Mouse (Mus musculus): ENCODE data around the gene Rhoj.
"Not testable (repeated sequence)": the region's sequence is repeated elsewhere in the genome, so short reads cannot be mapped to it uniquely, and the experiment has no call there.

The Rhoj gene

DNA sequence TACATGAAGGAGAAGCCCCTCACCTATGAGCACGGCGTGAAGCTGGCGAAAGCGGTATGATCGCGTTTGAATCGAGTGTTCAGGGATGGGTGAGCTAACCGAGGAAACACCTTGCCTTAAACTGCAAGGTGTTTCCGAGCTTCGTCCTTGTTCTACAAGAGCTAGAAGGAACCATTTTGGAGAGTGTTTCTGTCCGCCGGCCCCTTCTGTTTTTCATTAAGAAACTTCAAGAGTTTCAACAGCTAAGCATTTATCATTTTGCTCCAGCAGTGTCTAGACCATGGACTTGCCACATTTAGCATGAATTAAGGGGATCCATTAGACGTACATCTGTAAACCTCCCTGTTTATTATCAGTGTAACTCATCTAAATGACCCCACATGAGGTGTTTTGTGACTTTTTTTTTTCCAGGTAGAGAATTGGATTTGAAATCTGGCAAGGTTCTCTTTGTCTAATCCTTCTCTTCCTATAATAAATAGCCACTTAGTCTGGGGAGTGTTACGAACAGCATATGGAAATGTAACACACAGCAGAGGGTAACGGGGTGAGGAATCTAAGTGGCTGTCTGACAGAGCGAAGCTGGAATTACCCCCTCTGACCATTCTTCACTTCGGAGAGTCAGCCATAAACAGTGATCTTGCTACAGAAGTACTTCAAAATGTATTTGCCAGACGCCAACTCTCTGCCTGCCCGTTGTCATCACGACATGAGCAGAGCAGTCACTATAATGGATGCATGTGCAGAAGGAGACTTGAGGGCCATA, 86.1 kb downstream of the Rhoj start:
- no peak for DNase-seq (ENCODE audit: low spot score)

DNA sequence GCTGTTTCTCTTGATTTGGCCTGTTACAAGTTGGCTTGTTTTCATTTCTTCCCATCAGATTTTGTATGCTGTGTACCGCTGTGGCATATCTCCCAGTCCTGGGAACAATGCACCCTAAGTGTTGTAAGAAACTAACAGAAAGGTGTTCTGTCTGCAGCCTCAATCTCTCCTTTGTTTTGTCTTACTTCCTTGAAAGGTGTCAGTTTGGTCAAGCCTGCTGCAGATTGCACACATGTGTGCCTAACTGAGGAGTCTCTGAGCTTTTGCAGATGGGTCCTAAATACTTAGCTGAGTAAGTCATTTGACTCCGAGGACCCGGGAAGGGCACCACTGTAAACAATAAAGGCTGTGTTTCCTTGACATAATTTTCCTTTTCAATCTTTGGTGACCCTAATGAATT, 88.5 kb downstream of the Rhoj start:
- DNase-seq (ENCODE audit: low spot score): no peak

DNA sequence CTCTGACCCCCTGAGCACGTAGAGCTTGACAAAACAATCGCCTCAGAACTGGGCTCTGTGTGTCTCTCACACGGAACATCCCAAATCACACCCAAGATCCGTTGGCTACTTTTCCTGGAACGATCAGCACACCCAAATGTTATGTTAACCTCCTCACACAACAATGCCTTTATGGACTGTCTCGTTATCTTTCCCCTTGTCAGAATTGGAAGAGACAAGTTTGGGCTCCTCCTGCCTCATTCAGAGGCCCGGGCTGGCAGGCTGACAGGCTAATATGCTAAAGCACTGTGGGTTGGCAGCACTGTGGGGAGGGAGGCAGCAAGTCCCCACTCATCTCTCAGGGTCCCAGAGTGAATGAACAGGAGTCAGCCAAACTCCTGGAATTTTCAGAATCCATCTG, 89.0 kb downstream of the Rhoj start:
- no peak for DNase-seq (ENCODE audit: low spot score)

DNA sequence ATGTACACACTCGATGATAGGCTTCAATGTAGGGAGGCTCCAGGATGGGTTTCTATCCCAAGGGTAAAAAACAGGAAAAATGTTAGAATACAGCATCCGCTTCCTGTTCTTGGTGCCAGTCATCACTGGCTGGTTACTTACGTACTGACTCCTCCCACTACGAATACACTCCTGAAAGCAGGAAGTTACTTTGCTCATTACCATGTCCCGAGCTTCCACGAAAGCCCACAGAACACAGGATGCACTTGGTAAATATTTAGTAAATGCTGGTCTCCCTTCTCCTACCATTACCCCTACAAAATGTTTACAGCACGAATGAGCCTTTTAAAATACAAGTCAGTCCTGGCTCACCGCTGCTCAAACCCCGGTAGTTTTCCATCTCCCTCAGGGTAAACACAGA, 104.8 kb downstream of the Rhoj start:
- DNase-seq (ENCODE audit: low spot score): no peak

DNA sequence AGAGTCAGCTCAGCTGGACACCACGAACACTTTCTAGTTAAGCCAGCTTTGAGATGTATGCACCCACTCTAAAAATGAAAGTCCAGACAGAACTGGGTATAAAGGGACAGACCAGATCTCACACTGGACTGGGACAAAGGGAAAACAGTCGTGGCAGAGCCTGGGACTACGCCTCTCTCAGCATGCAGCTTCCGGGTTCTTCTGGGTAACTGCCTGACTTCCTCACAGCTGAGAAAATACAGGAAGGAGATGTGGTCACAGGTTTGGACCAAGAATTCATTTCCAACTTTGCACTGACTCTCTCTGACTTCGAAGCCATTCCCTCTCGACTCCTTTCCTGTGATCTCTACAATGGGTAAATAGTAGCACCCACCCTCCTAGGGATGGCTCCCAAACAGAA, 106.9 kb downstream of the Rhoj start:
- DNase-seq (ENCODE audit: low spot score): no peak

DNA sequence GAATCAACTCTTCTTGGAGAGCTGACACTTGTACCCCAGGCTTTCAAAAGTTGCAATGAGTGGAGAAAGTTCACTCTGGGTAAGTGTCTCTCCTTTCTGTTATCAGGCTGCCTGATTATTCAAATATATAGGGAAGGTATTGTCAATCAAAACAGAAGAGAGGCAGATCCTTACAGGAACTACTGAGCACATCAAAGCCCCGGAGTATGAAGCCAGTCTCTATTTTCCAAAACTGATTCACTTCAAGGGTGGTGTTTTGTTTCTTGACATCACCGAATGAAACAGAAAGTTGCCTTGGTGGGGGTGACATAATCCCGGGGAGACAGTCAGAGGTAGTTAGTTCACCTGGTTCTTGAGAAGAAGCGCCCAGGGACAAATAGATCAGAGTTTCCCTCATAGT, 108.6 kb downstream of the Rhoj start, which contains the start of gene Gphb5:
Gene Gphb5, minus strand, starts transcription at position 101 of the 400 bp plus-strand sequence.
- DNase-seq (ENCODE audit: low spot score): no peak

DNA sequence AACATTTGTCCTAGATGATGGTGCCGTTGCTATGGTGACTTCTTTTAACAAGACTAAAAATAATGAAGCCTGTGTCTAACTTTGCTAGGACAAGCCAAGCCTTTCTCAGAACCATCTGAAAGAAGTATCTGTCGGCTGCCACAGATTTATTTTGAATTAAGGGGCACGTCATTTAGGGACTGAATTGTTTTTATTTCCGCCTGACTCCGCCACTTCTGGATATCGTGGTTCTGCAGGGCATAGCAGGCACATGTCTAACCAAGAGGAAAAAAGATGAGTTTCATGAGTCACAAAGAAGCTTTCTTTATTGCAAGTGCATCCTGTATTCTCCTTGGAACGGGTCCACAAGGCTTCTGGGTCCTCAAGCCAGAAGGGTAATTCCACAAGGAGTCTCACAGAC, 116.2 kb downstream of the Rhoj start:
- DNase-seq (ENCODE audit: low spot score): no peak

DNA sequence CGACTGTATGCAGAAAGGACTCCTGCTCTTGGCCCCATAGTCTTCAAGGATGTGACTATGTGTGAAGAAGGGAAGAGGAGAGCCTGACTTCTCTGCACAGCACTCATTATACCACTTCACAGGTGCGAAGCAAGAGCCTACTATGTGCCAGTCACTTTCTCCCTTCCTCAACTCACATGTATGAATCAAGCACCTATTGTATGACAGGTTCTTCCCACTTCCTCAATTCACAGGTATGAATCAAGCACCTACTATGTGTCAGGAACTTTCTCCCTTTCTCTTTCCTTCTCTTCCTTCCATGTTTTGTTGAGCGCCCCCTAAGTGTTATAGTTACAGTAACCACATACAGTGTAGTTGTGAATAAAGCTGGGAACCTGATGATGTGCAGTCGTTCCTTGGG, 116.7 kb downstream of the Rhoj start:
- no peak for DNase-seq (ENCODE audit: low spot score)

DNA sequence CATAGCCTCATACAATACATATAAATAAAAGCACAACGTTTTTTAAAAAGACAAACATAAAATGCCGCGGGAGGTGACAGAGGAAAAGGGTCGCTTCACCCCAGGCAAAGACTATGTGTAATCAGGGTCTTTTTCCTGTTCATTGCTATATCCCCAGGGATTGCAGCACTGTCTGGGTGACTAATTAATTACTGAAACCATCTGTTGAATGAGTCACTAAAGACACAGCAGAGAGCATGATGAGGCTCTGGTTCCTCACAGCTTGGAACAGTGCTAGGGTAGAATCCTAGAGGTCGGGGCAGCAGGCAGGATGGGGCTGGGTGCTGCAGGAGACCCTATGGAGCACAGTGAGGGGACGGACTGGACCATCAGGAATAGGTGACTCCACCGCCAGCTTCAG, 117.8 kb downstream of the Rhoj start:
- no peak for DNase-seq (ENCODE audit: low spot score)

DNA sequence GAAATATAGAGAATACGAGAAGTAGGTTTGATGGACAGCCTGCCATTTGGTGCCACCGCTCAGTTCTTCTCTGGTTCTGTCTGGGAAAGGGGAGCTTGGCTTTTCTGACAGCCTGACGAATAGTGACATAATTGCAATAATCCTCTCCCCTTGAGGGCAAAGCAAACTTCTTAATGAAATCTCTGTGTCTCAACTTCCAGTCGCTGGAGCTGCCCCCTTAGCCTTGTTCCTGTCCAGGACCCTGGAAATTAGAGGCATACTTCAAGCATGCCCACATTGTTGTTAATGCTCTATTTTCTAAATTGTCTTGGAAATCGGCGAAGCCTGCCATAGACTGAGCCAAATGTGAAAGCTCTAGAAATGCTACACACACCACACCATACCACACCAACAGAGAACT, 120.6 kb downstream of the Rhoj start:
- DNase-seq (ENCODE audit: low spot score): no peak

DNA sequence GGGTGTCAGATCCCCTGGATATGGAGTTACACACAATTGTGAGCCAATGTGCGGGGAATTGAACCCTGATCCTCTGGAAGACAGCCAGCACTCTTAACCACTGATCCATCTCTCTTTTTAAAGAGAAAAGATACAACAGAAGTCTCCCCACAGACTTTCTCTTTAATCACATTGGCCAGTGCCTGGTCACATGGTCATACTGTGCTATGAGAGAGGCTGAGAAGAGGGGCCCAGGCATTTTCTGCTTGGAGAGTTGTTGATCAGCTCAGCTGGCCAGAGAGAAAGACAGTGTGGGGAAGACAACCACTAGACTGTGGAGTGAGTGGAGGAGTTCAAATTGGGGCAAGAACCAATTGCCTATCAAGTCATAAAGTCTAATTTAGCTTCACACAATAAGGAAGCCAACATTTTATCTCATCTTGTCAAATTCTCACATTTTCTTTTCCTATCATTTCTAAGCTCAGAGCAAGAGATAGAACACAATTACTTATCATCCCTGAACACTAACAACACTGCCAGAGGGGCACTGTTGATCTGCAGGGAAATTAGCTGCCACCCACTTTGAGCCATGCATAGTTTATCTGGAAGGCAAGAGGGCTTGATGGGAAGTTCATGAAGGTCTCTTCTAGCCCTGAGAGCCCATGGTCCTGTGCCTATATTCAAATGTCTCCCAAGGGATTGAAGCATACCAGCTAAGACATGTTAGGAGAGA, 121.7 kb downstream of the Rhoj start:
- no peak for DNase-seq (ENCODE audit: low spot score)

DNA sequence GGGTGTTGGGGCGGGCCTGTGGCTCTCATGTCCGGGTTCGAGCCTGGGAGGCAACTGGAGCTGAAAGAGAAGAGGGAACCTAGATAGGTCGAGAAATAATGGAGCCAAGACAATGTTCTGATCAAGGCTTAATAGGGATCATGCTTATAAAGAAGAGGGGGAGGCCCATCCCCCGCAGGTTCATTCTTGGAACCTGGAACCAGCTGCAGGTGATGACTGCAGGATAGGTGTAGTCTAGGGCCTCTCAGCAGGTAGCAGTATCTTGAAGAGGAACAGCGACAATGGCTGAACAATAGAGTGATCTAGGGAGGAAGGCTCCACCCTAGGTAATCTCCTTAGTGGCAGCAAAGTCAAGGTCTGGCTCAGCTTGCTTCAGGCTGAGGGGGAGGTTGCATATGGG, 124.3 kb downstream of the Rhoj start:
- DNase-seq (ENCODE audit: low spot score): not testable (repeated sequence)

DNA sequence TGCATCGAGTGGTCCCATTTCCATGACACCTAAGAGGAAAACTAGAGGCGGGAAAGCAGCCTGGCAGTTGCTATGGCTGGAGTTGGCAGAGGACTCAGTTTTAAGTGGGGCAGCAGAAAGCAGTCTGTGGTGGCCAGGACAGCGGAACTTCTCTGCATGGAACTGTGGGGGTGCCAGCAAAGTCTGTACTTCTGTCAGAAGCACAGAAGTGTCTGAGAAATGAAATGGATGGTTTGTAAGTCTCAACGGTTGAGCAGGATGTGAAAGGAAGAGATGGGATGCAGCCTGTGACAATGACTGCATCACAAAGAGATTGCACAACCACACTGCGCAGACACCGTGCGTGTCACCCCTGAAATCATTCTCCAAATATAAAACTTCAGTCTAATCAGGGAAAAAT, 138.1 kb downstream of the Rhoj start:
- DNase-seq (ENCODE audit: low spot score): no peak

DNA sequence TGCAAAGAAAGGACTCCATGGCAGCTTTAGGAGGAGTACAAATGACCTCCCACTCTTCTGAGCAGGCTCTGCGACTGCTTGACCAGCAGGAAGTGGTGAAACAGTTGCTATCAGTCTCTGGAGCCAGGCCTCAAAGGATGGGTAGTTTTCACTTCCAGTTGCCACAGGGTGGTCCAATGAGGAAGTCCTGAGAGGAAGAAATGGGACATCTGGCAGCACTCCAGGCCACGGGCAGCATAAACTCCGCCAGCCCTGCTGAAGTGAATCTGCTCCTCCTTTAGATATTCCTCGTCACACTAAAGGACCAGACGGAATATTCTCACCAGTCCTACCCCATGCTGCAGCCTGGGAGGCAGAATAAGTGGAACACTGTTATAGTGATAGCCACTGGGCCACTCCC, 140.8 kb downstream of the Rhoj start:
- peak; percentile 11 for DNase-seq (ENCODE audit: low spot score)

DNA sequence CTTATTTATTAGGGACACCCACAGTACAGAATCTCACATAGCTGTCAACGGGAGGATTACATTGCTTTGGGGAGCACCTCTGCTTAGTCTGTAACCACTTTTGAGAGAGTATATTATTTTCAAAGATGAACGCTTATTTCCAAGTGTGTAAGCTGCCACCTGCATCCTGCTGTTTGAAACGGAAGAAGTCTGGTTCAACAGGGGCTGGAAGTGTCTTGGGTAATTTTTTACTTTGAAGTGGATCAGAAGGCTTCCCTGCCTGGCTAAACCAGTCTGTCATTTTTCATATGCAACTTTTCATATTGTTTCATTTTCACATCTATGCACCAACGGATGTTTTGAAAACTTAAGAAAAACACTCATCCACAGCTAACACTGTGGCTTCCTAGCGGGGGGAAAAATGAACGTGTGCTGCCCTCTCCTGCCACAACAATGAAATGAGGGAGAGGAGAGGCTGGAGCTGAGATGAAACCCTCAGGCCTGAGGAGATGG, 141.4 kb downstream of the Rhoj start:
- peak; percentile 15 for DNase-seq (ENCODE audit: low spot score)

DNA sequence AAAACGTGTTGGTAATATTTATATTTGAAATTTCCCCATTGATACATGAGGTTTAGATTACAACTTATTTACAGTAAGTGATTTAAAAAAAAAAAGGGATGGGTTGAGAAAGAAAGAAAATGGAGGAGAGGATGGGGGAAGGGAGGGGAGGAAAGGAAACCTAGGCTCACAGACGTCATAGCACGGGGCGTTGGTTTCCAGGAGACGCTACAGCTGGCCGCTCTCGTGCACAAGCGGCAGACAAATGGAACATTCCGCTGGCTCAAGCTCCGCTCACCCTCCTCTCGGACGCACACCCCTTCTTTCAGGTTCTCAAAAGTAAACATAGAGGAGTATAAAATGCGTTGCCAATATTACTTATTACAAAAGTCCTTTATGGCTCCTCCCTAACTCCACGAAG, 141.9 kb downstream of the Rhoj start:
- no peak for DNase-seq (ENCODE audit: low spot score)

DNA sequence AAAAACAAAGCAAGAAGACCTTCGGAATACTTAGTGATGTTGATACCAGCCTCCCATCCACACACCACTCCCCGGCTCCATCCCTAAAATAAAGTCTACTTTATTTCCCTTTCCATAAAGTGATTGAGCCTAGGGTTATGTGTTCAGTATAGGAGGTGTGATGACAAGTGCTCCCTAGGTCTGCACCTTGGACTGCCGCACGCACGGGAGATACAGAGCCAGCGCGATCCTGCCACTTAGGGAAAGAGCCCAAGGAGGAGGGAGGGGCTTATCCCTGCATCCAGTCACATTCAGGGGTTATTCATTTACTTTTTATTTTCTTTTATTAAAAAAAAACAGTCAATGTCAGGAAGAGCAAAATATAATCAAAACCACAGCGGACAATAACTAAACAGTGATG, 142.5 kb downstream of the Rhoj start:
- no peak for DNase-seq (ENCODE audit: low spot score)
